Mouse (Mus musculus) right cerebral cortex, postnatal 14 days (tissue): ENCODE results near the gene Orc1.
A peak's percentile ranks its signal among the peaks of the same experiment; 100 is the strongest.

ENCODE experiments used
- DNase-seq: peaks from one replicate; pipeline ENCODE4 v3.0.0; 2022

Orc1 gene

DNA sequence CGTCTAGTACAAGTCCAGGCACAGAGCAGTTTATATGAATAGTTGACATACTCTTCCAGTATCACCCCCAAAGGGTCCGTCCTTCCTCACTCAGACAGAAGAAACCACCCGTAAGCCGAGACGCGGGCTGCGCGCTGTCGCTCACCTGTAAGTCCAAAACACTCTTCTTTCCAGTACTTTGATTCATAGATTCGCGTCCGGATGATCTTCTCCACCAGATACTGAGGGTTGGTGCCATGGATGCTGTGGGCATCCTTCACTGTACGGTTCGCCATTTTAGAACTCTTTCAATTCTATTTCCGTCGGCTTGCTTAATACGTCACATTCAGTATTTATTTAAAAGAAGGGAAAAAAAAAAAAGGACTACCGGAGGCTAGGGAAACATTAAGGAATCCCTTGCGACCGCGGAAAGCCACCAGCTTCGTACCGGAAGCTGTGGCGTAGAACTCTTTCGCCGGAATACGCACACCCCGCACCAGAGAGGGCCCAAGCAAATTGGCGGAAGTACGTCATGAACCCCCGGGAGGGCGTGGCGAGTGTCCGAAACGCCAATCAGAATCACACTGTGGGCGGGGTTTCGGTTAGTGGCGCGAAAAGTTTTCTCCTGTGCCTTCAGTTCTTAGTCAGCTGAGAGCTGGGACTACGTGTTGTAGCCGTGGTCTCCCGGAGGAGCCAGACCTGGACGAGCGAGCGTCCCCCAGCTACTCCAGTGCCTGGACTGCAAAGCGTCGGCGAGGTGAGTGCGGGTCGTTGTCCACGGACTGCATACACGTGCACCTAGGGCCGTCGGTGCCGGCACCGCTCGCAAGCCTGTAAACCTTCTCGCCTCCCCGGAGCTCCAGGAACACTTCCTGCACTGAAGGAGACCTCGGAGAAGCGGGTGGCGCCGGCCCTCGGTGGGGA is at the start of gene Orc1, which contains the start of gene Prpf38a:
Orc1 (plus strand) TSS at position 584 of the 903 bp plus-strand sequence.
Prpf38a (minus strand) TSS at position 497 of the 903 bp plus-strand sequence.
- DNase-seq: peak; percentile 95

DNA sequence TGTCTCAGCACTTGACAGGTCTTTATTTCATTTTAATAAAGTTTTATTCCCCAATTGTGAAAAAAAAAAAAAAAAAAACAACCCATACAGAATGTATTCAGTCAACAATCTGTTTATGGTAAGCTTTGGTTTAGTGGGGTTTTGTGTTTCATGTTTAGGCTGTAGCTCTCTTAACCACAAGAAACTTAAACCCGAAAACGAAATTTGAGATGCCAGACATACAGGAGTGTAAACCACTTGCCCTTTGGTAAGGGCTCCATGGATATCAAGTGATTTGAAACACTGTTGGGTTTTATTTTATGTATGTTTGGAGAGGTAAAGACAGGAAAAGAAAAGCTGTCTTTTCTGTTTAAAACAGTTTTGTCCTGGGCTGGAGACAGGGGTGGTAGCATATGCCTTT is 39.5 kb upstream of the Orc1 start:
- no peak for DNase-seq

- no peak for DNase-seq
Observed at GRCm38 (mm10) chr4:108565026-108565425, 14.2 kb upstream of the Orc1 start.

- DNase-seq: no peak
Observed at GRCm38 (mm10) chr4:108572644-108573043, 6.6 kb upstream of the Orc1 start.

DNA sequence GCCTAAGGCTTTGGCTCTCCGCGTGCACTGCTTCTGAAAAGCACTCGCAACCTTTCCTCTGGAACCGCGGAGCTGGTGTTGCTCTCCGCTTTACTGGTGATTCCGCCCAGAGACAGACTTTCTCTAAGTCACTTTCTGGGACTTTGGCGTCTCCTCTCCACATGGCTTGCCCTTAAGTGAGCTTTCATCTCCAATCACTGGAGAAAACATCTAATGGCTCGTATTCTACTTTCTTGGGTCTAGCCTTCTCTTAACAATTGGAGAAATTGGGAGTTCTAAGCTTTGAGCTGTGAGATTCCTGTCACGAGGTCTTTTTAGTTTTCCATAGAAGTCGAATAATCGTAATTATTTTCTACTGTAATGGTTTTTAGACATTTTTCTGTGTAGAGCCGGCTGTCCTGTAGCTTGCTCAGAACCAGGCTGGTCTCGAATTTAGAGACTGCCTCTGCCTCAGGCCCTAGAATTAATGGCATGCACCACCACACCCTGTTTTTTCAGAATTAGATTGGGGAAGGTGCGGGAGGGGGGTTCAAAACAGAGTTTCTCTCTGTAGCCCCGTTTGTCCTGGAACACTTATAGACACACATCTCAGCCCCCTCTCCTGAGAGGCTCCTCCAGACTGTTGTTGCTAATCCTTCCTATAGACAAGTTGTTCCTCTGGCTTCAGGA is 654 bp downstream of the Orc1 start:
- DNase-seq: no peak

DNA sequence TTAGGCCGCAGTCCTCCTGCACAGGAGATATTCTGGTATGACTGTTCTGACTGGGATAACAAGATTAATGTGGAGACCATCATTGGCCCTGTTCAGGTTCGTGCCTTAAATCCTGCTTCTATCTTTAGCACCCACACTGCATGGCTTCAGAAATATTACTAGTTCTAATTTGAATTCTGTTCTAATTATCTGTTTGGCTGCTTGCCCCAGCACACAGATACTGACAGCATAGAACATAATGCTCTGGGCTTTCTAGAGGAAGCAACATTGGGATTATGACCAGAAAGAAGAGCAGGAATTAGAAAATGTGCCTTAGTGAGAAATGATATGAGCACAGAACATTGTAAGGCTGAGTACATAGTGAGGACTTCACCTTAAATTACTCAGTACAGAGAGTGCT is 14.2 kb downstream of the Orc1 start:
- no peak for DNase-seq

GRCm38 (mm10) chr4:108595785-108596184 is 16.6 kb downstream of the Orc1 start:
- no peak for DNase-seq

- no peak for DNase-seq
Observed at GRCm38 (mm10) chr4:108598306-108598705, 19.1 kb downstream of the Orc1 start.

- DNase-seq: no peak
Observed at GRCm38 (mm10) chr4:108601870-108602269, 22.6 kb downstream of the Orc1 start.

GRCm38 (mm10) chr4:108608651-108609050 is 29.4 kb downstream of the Orc1 start:
- no peak for DNase-seq

DNA sequence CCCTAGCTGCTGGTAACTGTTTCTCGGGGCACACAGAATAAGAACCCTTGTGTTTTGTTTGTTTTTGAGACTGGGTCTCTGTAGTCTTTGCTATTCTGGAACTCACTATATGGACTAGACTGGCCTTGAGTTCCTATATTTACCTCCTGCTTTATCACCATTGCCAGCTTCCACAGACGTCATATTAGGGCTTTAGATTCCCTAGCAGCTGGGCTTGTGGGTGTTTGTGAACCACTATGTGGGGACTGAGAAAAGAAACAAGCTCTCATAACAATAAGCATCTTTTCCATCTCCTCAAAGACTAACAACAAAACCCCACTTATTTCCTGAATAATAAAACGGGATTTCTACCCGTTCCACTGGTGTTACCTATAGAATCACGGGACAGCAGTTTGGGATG is 31.7 kb downstream of the Orc1 start:
- DNase-seq: no peak

GRCm38 (mm10) chr4:108618586-108618985 is 39.4 kb downstream of the Orc1 start:
- DNase-seq: no peak

- DNase-seq: no peak
Observed at GRCm38 (mm10) chr4:108619165-108619564, 39.9 kb downstream of the Orc1 start.

DNA sequence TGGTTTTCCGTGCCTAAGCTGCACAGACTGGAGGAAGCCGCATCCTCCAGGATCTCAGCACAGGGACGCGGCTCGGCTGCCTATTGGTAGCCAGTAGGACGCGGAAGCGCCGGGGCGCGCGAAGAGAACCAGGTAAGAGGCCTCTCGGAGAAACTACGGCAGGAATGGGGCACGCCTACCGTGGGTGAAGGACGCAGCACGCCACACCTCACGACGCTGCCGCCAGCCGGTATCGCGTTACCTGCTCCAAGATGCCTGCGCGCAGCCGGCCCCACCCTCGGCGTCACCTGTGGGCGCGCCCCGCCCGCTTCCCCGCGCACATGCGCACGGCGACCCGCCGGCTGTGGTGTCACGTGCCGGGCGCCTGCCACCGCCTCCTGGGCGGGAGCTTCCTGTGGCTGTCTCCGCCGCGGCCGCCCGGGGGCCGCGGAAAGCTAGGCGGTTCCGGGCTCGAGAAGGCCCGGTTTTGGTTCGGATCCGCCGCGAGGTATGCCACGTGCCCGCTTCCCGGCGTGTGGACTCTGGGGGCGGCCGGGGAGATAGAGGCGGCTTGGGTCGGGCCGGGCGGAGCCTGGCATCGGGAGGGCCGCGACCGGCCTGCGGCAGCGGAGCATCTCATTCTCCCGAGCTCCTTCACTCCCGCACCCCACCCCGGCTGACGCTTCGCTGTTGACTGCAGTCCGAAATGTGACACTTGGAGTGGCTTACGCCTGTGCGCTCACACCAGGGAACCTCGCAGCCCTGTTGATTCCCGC is 40.5 kb downstream of the Orc1 start, which contains the start of gene Cc2d1b:
Cc2d1b (plus strand) TSS at position 354 of the 755 bp plus-strand sequence.
- DNase-seq: peak; percentile 91

- no peak for DNase-seq
Observed at GRCm38 (mm10) chr4:108620536-108620935, 41.3 kb downstream of the Orc1 start.

GRCm38 (mm10) chr4:108621504-108621903 is 42.3 kb downstream of the Orc1 start:
- DNase-seq: no peak

DNA sequence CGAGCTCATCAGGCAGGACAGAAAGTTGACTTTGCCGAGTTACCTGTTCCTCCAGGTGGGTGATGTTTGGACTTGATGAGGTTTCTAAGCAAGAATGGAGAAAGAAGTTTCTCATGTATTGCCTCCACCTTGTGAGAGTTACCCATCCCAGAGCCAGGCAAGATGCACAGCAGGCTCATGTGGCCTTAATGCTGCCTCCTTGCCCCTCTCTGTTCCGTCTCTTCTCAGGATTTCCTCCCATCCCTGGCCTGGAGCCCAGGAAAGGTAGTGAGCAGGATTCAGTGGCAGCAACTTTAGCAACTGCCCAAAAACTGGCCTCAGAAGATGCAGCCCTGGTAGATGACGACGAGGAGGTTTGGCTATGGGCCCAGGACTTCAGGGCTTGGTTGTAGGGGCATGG is 47.8 kb downstream of the Orc1 start:
- no peak for DNase-seq

DNA sequence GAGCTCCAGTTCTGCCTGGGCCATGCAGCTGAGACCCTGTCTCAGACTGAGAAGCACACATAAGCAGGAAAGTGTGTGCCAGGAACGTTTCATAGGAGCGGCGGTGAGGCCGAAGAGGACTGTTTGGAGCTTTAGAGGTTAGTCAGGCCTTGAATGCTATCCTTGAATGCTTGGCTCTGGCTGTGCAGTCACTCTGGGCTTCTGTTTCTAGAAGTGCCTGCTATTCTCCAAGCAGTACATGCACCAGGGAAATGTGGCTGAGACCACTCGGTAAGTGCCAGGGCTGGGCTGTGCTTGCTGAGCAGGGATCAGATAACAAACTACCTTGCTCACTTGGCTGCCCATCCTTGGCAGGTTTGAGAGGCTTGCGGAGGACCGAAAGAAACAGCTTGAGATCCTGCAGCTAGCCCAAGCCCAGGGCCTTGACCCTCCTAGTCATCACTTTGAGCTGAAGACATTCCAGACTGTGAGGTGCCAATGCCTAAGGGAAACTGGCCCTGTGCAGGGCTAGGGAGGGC is 50.2 kb downstream of the Orc1 start:
- DNase-seq: no peak

DNA sequence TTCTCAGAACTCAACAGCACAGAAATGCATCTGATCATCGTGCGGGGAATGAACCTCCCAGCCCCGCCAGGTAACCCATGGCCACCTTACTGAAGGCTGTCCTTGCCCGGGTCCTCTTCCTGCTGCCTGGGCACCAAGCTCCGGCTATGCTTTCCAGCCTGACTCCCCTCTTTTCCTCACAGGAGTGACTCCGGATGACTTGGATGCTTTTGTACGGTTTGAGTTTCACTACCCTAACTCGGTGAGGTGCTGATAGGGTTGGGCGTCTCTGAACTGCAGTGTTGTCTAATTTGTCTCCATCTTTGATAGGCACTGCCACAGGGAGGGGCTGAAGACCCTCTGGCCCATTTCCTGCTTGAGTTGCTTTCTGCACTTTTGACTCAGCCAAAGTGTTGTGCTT is 50.9 kb downstream of the Orc1 start:
- DNase-seq: no peak

DNA sequence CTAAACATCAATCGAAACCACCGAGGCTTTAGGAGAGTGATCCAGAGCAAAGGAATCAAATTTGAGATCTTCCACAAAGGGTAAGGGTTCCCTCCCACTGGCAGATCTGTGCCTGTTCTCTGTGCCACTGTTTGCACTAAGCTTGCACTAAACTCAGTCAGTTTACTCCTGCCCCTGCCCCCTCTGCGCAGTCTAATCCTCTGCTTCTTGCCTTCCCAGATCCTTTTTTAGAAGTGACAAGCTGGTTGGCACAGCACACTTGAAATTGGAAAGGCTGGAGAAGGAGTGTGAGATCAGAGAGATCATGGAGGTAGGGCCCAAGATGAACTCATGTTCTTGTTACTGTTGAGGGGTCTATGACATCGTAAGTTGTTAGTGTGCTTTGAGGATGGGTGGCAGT is 52.4 kb downstream of the Orc1 start:
- no peak for DNase-seq

DNA sequence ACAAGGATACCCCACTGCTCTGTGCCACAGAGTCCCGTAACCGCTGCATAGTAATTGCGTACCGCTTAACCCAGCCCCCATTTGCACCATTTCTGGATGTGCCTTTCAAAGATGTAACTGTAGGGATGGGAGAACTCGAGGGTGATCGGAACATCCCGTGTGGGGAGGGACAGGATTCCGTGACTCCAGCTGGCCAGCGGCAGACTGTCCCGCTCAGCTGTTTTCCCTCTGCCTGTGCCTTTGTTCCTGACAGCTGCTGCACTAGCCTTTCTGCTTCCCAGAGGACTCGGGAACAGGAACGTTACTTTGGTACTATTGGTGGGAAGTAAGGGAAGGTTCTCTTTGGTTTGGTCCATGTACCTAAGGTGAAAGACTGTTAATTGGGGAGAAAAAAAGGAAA is 54.5 kb downstream of the Orc1 start:
- no peak for DNase-seq

DNA sequence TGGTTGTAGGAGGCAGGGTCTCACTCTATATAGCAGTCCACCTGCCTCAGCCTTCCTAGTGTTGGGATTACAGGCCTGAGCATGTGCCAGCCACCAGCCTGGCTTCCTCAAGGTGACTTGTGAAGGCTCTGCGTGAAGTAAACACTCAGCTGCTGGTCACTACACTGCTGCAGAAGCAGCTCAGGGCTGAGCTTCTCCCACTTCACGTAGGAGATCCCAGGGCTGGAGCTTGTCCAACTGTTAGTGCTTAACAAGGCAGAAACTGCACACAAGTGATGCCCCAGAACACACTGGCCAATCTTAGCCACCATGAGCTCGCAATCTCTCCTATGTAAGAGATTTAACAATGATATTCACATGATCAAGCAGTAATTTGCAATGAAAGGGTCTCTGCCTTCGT is 55.5 kb downstream of the Orc1 start:
- no peak for DNase-seq

GRCm38 (mm10) chr4:108635101-108635500 is 55.9 kb downstream of the Orc1 start:
- DNase-seq: no peak
